Mouse (Mus musculus) stomach, postnatal 0 days (tissue): ENCODE results near the gene Camk2b.

Experiments used
- CTCF ChIP-seq: IDR thresholded peaks from 2 replicates; pipeline ENCODE4 v1.5.1; 2016; ENCODE audit warnings: antibody characterized with exemption, low read depth, mild to moderate bottlenecking, moderate library complexity
- EP300 ChIP-seq: optimal IDR thresholded peaks from 2 replicates; pipeline ENCODE3; 2016; ENCODE audit warnings: antibody characterized with exemption

- TF ChIP-seq CTCF (no peak), EP300 (no peak)
Measured at GRCm38 (mm10) chr11:6035521-6035920, 30.6 kb downstream of the Camk2b start.
